Comparison of ENCODE assay signal across 21 mouse cellular contexts in genomic region chr13:119962856-119963255, GRCm38 (mm10). TPM values are rescaled to one million over a fixed set of nuclear protein-coding genes. Genes with fewer than 3 reads are reported as not detected.
A peak's percentile ranks its signal among the peaks of the same experiment; 100 is the strongest.
DNase-seq lines count a peak whose midpoint lies in the region; ATAC-seq lines count a peak whose summit lies in the region.
"Not testable (repeated sequence)": the region's sequence is repeated elsewhere in the genome, so short reads cannot be mapped to it uniquely, and the experiment has no call there.
"Had no signal": no experiment of that assay in that cellular context is flagged by ENCODE, and none has a peak within 500 bp of the region (broad histone marks: within the 10 kb centered on the region; RNA-seq: fewer than 3 reads in every experiment).

No protein-coding gene starts in this region.

- H3K4me1 ChIP-seq in hindbrain, embryonic 11.5 days (replicated peaks; ENCODE audit: control insufficient read depth, insufficient read depth, low read length): not testable (repeated sequence)

- WGBS in hindbrain, embryonic 11.5 days: no CpG with 5 or more reads among the region's 5 CpGs

- H3K27ac ChIP-seq in hindbrain, embryonic 11.5 days (ENCODE audit: low read depth, low read length): not testable (repeated sequence)

- DNase-seq in hindbrain, embryonic 11.5 days (ENCODE audit: low spot score): not testable (repeated sequence)

- peak; percentile 70 for ATAC-seq in CD4-positive, CD25-positive, alpha-beta regulatory T cell, adult 4 months
- ATAC-seq in common myeloid progenitor, adult 5-6 weeks (replicated peaks; ENCODE audit: low read depth, poor library complexity, severe bottlenecking): peak; percentile 57
- peak; percentile 41 for ATAC-seq in granulocyte monocyte progenitor cell, adult 5-6 weeks (replicated peaks; ENCODE audit: poor library complexity, severe bottlenecking)
- ATAC-seq in hindbrain, embryonic 11.5 days (ENCODE audit: low FRiP score): 0 out of 2 replicates have a peak, but pooled peaks have one; percentile 31
- ATAC-seq in megakaryocyte, adult 5-6 weeks (ENCODE audit: poor library complexity, severe bottlenecking): peak; percentile 61
- ATAC-seq in megakaryocyte-erythroid progenitor cell, adult 5-6 weeks (replicated peaks; ENCODE audit: low FRiP score, low TSS enrichment, poor library complexity, severe bottlenecking): 0 out of 2 replicates have a peak, but pooled peaks have one; percentile 16
- peak; percentile 63 for ATAC-seq in monocyte, adult 5-6 weeks (replicated peaks; ENCODE audit: insufficient number of reproducible peaks, low FRiP score, low TSS enrichment, poor library complexity, severe bottlenecking)

- not testable (repeated sequence) for H3K36me3 ChIP-seq in hindbrain, embryonic 11.5 days (ENCODE audit: control insufficient read depth, insufficient read depth, low read length)

- H3K9me3 ChIP-seq in hindbrain, embryonic 11.5 days (ENCODE audit: control insufficient read depth, low read length): not testable (repeated sequence)

- not testable (repeated sequence) for H3K9ac ChIP-seq in hindbrain, embryonic 11.5 days (ENCODE audit: low read depth, low read length)

- H3K27me3 ChIP-seq in hindbrain, embryonic 11.5 days (ENCODE audit: control insufficient read depth, insufficient read depth, low read length): not testable (repeated sequence)

- not testable (repeated sequence) for H3K4me2 ChIP-seq in hindbrain, embryonic 11.5 days (replicated peaks; ENCODE audit: low read depth, low read length)

- not testable (repeated sequence) for H3K4me3 ChIP-seq in hindbrain, embryonic 11.5 days (ENCODE audit: low read depth, low read length)

RNA-seq across cellular contexts. Expression of gene B020031M17Rik, which starts 12.2 kb away (rescaled TPM):
- polyA plus RNA-seq in CD4-positive, CD25-positive, alpha-beta regulatory T cell, adult 4 months (2017; shearing (Covaris generic)): not detected
- not detected in 2 replicates for total RNA-seq in common myeloid progenitor, adult 5-6 weeks (2017)
- not detected in 2 replicates for total RNA-seq in granulocyte monocyte progenitor cell, adult 5-6 weeks (2014; fragmentation: Nextera tagmentation)
- total RNA-seq in granulocyte monocyte progenitor cell, adult 5-6 weeks (2017): not detected in 2 replicates
- polyA plus RNA-seq in hindbrain, embryonic 11.5 days (2014; fragmentation: Nextera tagmentation; extraction: Ambion mirVana): not detected in 2 replicates
- total RNA-seq in megakaryocyte, adult 5-6 weeks (2015): not detected in 2 replicates
- not detected in 2 replicates for total RNA-seq in megakaryocyte, adult 5-6 weeks (2017)
- not detected in 2 replicates for total RNA-seq in megakaryocyte-erythroid progenitor cell, adult 5-6 weeks (2014; fragmentation: Nextera tagmentation)
- not detected in 2 replicates for total RNA-seq in megakaryocyte-erythroid progenitor cell, adult 5-6 weeks (2017)
- total RNA-seq in monocyte, adult 5-6 weeks (2017): not detected in 3 replicates
- total RNA-seq: adrenal gland, adult 18-20 months; adrenal gland, adult 8-10 months; adrenal gland, postnatal 14 days; adrenal gland, postnatal 36 days; MEL had no signal
- polyA plus RNA-seq: cerebellum, adult 2 months; embryonic facial prominence, embryonic 11.5 days; embryonic facial prominence, embryonic 13.5 days; embryonic facial prominence, embryonic 15.5 days; erythroblast, embryonic 14.5 days; forebrain, embryonic 10.5 days; forebrain, embryonic 12.5 days; forebrain, embryonic 14.5 days; forebrain, embryonic 16.5 days had no signal

RNA-seq across cellular contexts. Expression of gene Gm21761, which starts 33.8 kb away (rescaled TPM):
- not detected for polyA plus RNA-seq in CD4-positive, CD25-positive, alpha-beta regulatory T cell, adult 4 months (2017; shearing (Covaris generic))
- 0.59 TPM in 1 of 2 replicates, not detected in the other for total RNA-seq in common myeloid progenitor, adult 5-6 weeks (2017)
- total RNA-seq in granulocyte monocyte progenitor cell, adult 5-6 weeks (2014; fragmentation: Nextera tagmentation): not detected in 2 replicates
- not detected in 2 replicates for total RNA-seq in granulocyte monocyte progenitor cell, adult 5-6 weeks (2017)
- polyA plus RNA-seq in hindbrain, embryonic 11.5 days (2014; fragmentation: Nextera tagmentation; extraction: Ambion mirVana): not detected in 2 replicates
- total RNA-seq in megakaryocyte, adult 5-6 weeks (2015): not detected in 2 replicates
- total RNA-seq in megakaryocyte, adult 5-6 weeks (2017): not detected in 2 replicates
- total RNA-seq in megakaryocyte-erythroid progenitor cell, adult 5-6 weeks (2014; fragmentation: Nextera tagmentation): not detected in 2 replicates
- not detected in 2 replicates for total RNA-seq in megakaryocyte-erythroid progenitor cell, adult 5-6 weeks (2017)
- not detected in 3 replicates for total RNA-seq in monocyte, adult 5-6 weeks (2017)
- total RNA-seq: adrenal gland, adult 18-20 months; adrenal gland, adult 8-10 months; adrenal gland, postnatal 14 days; adrenal gland, postnatal 36 days; MEL had no signal
- polyA plus RNA-seq: cerebellum, adult 2 months; embryonic facial prominence, embryonic 11.5 days; embryonic facial prominence, embryonic 13.5 days; embryonic facial prominence, embryonic 15.5 days; erythroblast, embryonic 14.5 days; forebrain, embryonic 10.5 days; forebrain, embryonic 12.5 days; forebrain, embryonic 14.5 days; forebrain, embryonic 16.5 days had no signal

Comparison
In these comparisons a context has a peak if more than half of its experiments do, and no peak if none do; other contexts are left out.
1. ATAC-seq: peak in every context shown above with its lines; median percentile 70 in CD4-positive, CD25-positive, alpha-beta regulatory T cell, adult 4 months; 63 in monocyte, adult 5-6 weeks; 61 in megakaryocyte, adult 5-6 weeks; 57 in common myeloid progenitor, adult 5-6 weeks; 41 in granulocyte monocyte progenitor cell, adult 5-6 weeks; 31 in hindbrain, embryonic 11.5 days; 16 in megakaryocyte-erythroid progenitor cell, adult 5-6 weeks.